Mouse (Mus musculus): ENCODE results near the gene Atrnl1. TPM values are rescaled to one million over a fixed set of nuclear protein-coding genes. Genes with fewer than 3 reads are reported as not detected.

The Atrnl1 gene
- polyA plus RNA-seq, 1 experiment from 2014 or later, result 5.1 TPM

DNA sequence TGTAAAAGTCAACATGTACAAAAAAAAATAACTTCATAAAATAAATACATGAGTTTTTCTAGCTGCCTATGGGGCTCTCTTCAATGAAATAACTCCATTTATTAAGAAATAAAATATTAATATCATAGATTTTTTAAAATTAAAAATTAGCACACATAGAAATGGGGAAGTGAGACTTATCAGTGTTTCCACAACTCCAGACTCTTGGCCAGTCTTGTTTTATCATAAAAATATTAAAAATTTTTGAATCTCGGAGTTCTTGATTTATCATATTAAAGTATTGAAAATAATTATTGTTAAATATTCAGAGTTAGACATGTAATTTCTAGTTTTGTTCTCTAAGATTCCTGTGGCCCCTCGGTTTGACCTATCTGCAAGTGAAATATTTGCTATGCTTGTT lies 337.7 kb downstream of the Atrnl1 start:
- H3K4me3 ChIP-seq, result no peak overlapping the region
- no peak overlapping the region for H3K9ac ChIP-seq
- ATAC-seq (ENCODE audit: insufficient number of reproducible peaks, low FRiP score), result no peak
- no peaks in the 10 kb centered on the region for H3K27me3 ChIP-seq (replicated peaks)
- H3K4me1 ChIP-seq (replicated peaks), result no peaks in the 10 kb centered on the region
- WGBS, result 82% methylated on average over 2 of the region's 2 CpGs
- peaks cover 3% of the 10 kb centered on the region; the same call in 1 of the 2 replicates for H3K36me3 ChIP-seq
- H3K9me3 ChIP-seq (replicated peaks), result no peaks in the 10 kb centered on the region
- no peak overlapping the region for H3K27ac ChIP-seq (ENCODE audit: poor library complexity, severe bottlenecking)
- H3K4me2 ChIP-seq, result no peak overlapping the region

- WGBS, result 83% methylated on average over 13 of the region's 13 CpGs
- H3K9ac ChIP-seq, result no peak overlapping the region
- no peak for ATAC-seq (ENCODE audit: insufficient number of reproducible peaks, low FRiP score)
Measured at GRCm38 (mm10) chr19:57949260-57949917, 338.6 kb downstream of the Atrnl1 start.

GRCm38 (mm10) chr19:57954131-57954530 lies 343.3 kb downstream of the Atrnl1 start:
- Histone ChIP-seq H3K9me3 (replicated peaks) (no peaks in the 10 kb centered on the region), H3K4me2 (no peak overlapping the region), H3K27ac (ENCODE audit: poor library complexity, severe bottlenecking) (no peak overlapping the region), H3K4me3 (no peak overlapping the region), H3K4me1 (replicated peaks) (peaks cover 2% of the 10 kb centered on the region; the same call in 1 of the 2 replicates), H3K27me3 (replicated peaks) (no peaks in the 10 kb centered on the region), H3K9ac (no peak overlapping the region), H3K36me3 (no peaks in the 10 kb centered on the region)
- 96% methylated on average over 3 of the region's 3 CpGs for WGBS
- no peak for ATAC-seq (ENCODE audit: insufficient number of reproducible peaks, low FRiP score)

More at GRCm38 (mm10) chr19:57949260-57949917, 338.6 kb downstream of the Atrnl1 start:
- H3K36me3 ChIP-seq, result peaks cover 3% of the 10 kb centered on the region; the same call in 1 of the 2 replicates
- no peaks in the 10 kb centered on the region for H3K4me1 ChIP-seq (replicated peaks)
- H3K9me3 ChIP-seq (replicated peaks), result no peaks in the 10 kb centered on the region
- H3K27ac ChIP-seq (ENCODE audit: poor library complexity, severe bottlenecking), result no peak overlapping the region
- H3K4me2 ChIP-seq, result no peak overlapping the region
- no peak overlapping the region for H3K4me3 ChIP-seq
- H3K27me3 ChIP-seq (replicated peaks), result no peaks in the 10 kb centered on the region

- Histone ChIP-seq H3K36me3 (no peaks in the 10 kb centered on the region), H3K9ac (no peak overlapping the region), H3K4me2 (no peak overlapping the region), H3K4me1 (replicated peaks) (peaks cover 2% of the 10 kb centered on the region; the same call in 1 of the 2 replicates), H3K4me3 (no peak overlapping the region), H3K27me3 (replicated peaks) (no peaks in the 10 kb centered on the region), H3K27ac (ENCODE audit: poor library complexity, severe bottlenecking) (no peak overlapping the region), H3K9me3 (replicated peaks) (no peaks in the 10 kb centered on the region)
- 61% methylated on average over 3 of the region's 3 CpGs for WGBS
- no peak for ATAC-seq (ENCODE audit: insufficient number of reproducible peaks, low FRiP score)
Measured at GRCm38 (mm10) chr19:57956459-57956858, 345.6 kb downstream of the Atrnl1 start.

DNA sequence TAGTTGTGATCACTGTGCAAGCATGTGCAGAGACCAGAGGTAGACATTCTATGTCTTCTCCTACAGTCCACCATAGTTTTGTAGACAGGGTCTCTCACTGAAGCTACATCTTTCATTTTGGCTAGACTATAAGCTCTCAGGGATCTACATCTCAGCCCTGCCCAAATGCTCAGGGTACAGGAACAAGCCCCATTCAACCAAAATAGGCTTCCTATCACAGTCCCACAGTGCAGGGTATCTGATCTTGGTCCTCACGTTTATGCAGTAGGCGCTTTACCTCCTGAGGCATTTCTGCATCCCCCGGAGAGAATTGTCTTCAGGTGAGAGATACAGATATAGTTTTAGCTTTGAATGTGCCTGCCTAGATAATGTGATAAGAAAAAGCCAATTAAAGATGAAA lies 346.5 kb downstream of the Atrnl1 start:
- 87% methylated on average over 3 of the region's 3 CpGs for WGBS
- no peaks in the 10 kb centered on the region for H3K9me3 ChIP-seq (replicated peaks)
- H3K9ac ChIP-seq, result no peak overlapping the region
- H3K4me2 ChIP-seq, result no peak overlapping the region
- no peak overlapping the region for H3K27ac ChIP-seq (ENCODE audit: poor library complexity, severe bottlenecking)
- peaks cover 2% of the 10 kb centered on the region; the same call in 1 of the 2 replicates for H3K4me1 ChIP-seq (replicated peaks)
- H3K4me3 ChIP-seq, result no peak overlapping the region
- ATAC-seq (ENCODE audit: insufficient number of reproducible peaks, low FRiP score), result no peak
- no peaks in the 10 kb centered on the region for H3K36me3 ChIP-seq
- no peaks in the 10 kb centered on the region for H3K27me3 ChIP-seq (replicated peaks)

DNA sequence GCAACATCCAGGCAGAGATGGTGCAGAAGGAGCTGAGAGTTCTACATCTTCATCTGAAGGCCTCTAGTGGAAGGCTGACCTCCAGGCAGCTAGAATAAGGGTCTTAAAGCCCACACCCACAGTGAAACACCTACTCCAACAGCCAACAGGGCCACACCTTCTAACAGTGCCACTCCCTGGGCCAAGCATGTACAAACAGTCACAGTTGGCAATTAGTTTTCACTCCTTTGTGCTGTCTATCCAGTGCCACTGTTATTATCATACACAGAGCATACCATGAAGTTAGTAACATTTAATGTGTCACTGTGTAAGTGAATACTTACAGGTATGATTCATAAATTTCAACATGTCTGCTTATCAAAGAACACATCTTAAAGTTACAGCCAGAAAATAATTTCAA lies 347.3 kb downstream of the Atrnl1 start:
- Histone ChIP-seq H3K9me3 (replicated peaks) (no peaks in the 10 kb centered on the region), H3K36me3 (no peaks in the 10 kb centered on the region), H3K27me3 (replicated peaks) (no peaks in the 10 kb centered on the region), H3K4me2 (no peak overlapping the region), H3K4me3 (no peak overlapping the region), H3K27ac (ENCODE audit: poor library complexity, severe bottlenecking) (no peak overlapping the region), H3K4me1 (replicated peaks) (peaks cover 2% of the 10 kb centered on the region; the same call in 1 of the 2 replicates), H3K9ac (no peak overlapping the region)
- no peak for ATAC-seq (ENCODE audit: insufficient number of reproducible peaks, low FRiP score)

DNA sequence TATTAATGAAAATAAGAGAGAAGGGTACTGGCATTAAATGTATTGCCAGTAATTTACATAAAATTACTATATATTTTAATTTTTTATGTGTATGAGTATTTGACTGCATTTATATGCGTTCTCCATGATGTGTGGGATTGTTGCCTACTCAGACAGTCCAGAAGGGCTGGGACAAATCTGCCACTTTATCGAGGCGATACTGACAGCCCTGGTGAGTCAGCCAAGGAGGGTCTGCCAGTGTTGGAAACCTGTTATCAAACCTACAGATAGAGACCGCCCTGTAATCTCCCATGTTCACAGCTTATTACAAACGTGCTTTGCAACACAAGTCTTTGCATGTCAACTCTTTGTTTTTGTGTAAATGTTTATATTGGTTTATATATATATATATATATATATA lies 347.9 kb downstream of the Atrnl1 start:
- no peak for ATAC-seq (ENCODE audit: insufficient number of reproducible peaks, low FRiP score)

GRCm38 (mm10) chr19:57961321-57961720 lies 350.5 kb downstream of the Atrnl1 start:
- WGBS, result 81% methylated on average over 3 of the region's 3 CpGs
- no peak overlapping the region for H3K9ac ChIP-seq
- no peak for ATAC-seq (ENCODE audit: insufficient number of reproducible peaks, low FRiP score)
- no peak overlapping the region for H3K27ac ChIP-seq (ENCODE audit: poor library complexity, severe bottlenecking)
- H3K36me3 ChIP-seq, result no peaks in the 10 kb centered on the region
- peaks cover 2% of the 10 kb centered on the region; the same call in 1 of the 2 replicates for H3K4me1 ChIP-seq (replicated peaks)
- no peak overlapping the region for H3K4me3 ChIP-seq
- H3K27me3 ChIP-seq (replicated peaks), result no peaks in the 10 kb centered on the region
- no peaks in the 10 kb centered on the region for H3K9me3 ChIP-seq (replicated peaks)
- no peak overlapping the region for H3K4me2 ChIP-seq

More for the DNA sequence above, 347.9 kb downstream of the Atrnl1 start:
- H3K9ac ChIP-seq, result no peak overlapping the region
- no peak overlapping the region for H3K4me2 ChIP-seq
- WGBS, result 35% methylated on average over 5 of the region's 5 CpGs
- H3K9me3 ChIP-seq (replicated peaks), result no peaks in the 10 kb centered on the region
- no peak overlapping the region for H3K4me3 ChIP-seq
- no peak overlapping the region for H3K27ac ChIP-seq (ENCODE audit: poor library complexity, severe bottlenecking)
- no peaks in the 10 kb centered on the region for H3K36me3 ChIP-seq
- H3K4me1 ChIP-seq (replicated peaks), result peaks cover 2% of the 10 kb centered on the region; the same call in 1 of the 2 replicates
- H3K27me3 ChIP-seq (replicated peaks), result no peaks in the 10 kb centered on the region

GRCm38 (mm10) chr19:57961738-57962640 lies 351.2 kb downstream of the Atrnl1 start:
- Histone ChIP-seq H3K4me1 (replicated peaks) (peaks cover 2% of the 10 kb centered on the region; the same call in 1 of the 2 replicates), H3K27me3 (replicated peaks) (no peaks in the 10 kb centered on the region), H3K36me3 (no peaks in the 10 kb centered on the region), H3K27ac (ENCODE audit: poor library complexity, severe bottlenecking) (no peak overlapping the region), H3K9ac (no peak overlapping the region), H3K4me2 (no peak overlapping the region), H3K4me3 (no peak overlapping the region), H3K9me3 (replicated peaks) (no peaks in the 10 kb centered on the region)
- no peak for ATAC-seq (ENCODE audit: insufficient number of reproducible peaks, low FRiP score)
- WGBS, result 89% methylated on average over 16 of the region's 16 CpGs

DNA sequence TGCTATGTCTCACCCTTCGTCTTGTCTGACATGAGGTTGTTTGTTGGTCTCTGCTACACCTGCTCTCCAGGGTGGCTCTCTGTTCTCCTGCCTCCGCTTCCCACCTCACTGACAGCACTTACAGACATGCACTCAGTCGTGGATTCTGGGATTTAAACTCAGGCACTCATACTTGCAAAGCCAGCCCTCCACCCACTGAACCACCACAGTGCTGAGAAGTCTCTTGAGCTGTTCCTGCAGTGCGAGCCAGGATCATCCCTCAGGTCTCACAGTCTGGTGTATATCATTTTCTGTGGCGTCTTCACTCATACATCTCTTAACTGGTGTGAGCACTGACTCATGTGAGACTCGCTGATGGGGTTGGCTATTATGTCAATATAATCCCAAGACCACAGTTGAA lies 353.0 kb downstream of the Atrnl1 start:
- Histone ChIP-seq H3K36me3 (no peaks in the 10 kb centered on the region), H3K9me3 (replicated peaks) (no peaks in the 10 kb centered on the region), H3K4me2 (no peak overlapping the region), H3K27ac (ENCODE audit: poor library complexity, severe bottlenecking) (no peak overlapping the region), H3K9ac (no peak overlapping the region), H3K4me1 (replicated peaks) (no peaks in the 10 kb centered on the region), H3K27me3 (replicated peaks) (no peaks in the 10 kb centered on the region), H3K4me3 (no peak overlapping the region)
- ATAC-seq (ENCODE audit: insufficient number of reproducible peaks, low FRiP score), result no peak
- WGBS, result 78% methylated on average over 6 of the region's 6 CpGs

- ATAC-seq (ENCODE audit: insufficient number of reproducible peaks, low FRiP score), result no peak
- no peaks in the 10 kb centered on the region for H3K4me1 ChIP-seq (replicated peaks)
- WGBS, result 90% methylated on average over 7 of the region's 7 CpGs
Measured at GRCm38 (mm10) chr19:57969766-57970165, 358.9 kb downstream of the Atrnl1 start.

More at GRCm38 (mm10) chr19:57969766-57970165, 358.9 kb downstream of the Atrnl1 start:
- H3K9me3 ChIP-seq (replicated peaks), result no peaks in the 10 kb centered on the region
- H3K4me2 ChIP-seq, result no peak overlapping the region
- no peaks in the 10 kb centered on the region for H3K27me3 ChIP-seq (replicated peaks)
- H3K36me3 ChIP-seq, result no peaks in the 10 kb centered on the region
- no peak overlapping the region for H3K9ac ChIP-seq
- H3K4me3 ChIP-seq, result no peak overlapping the region
- no peak overlapping the region for H3K27ac ChIP-seq (ENCODE audit: poor library complexity, severe bottlenecking)
